Mouse (Mus musculus) c-Kit-negative CD71-positive TER-119-positive erythroid progenitor cells, embryonic 14.5 days (primary cell): ENCODE results near the gene Myo1a.
"Not testable (repeated sequence)": the region's sequence is repeated elsewhere in the genome, so short reads cannot be mapped to it uniquely, and the experiment has no call there.

Source experiments
- DNase-seq: peaks from one replicate; pipeline ENCODE4 v3.0.0-alpha.2; 2013; ENCODE audit warnings: low read depth, low spot score

Myo1a gene

DNA sequence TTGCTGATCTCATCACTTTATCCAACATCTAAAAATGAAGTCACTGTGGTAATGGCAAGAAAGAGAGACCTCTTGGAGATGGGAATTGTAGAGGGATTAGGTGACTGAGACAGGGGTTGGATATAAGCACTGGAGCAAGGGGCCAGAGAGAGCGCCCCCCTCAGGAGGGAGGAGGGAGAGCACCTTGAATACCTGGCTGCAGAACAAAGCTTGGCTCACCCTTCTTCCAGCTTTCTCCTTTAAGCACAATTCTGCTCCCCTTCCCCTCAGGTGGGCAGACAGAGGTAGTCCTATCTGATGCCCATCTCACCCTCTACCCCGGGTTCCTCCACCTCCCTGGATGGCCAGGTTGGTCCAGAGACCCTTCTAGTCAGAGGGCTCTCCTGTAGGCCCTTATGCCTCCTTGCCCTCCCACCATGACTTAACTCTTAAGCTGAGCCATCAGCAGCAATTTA lies at the start of gene Myo1a:
Gene Myo1a, plus strand, starts transcription at position 405 of the 455 bp plus-strand sequence.
- DNase-seq = no peak

DNA sequence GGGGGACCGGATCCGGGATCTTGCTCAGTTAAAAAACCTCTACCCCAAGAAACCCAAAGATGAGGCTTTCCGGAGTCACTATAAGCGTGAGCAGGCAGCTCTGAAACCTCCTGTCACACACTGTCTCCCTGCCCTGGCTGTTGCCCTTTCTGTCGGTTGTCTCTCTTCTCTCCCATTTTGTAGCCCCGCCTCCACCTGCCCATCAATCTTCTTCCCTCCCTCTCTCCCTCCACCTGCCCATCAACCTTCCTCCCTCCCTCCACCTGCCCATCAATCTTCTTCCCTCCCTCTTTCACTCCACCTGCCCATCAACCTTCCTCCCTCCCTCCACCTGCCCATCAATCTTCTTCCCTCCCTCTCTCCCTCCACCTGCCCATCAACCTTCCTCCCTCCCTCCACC lies 47.4 kb upstream of the Myo1a start:
- DNase-seq = not testable (repeated sequence)

DNA sequence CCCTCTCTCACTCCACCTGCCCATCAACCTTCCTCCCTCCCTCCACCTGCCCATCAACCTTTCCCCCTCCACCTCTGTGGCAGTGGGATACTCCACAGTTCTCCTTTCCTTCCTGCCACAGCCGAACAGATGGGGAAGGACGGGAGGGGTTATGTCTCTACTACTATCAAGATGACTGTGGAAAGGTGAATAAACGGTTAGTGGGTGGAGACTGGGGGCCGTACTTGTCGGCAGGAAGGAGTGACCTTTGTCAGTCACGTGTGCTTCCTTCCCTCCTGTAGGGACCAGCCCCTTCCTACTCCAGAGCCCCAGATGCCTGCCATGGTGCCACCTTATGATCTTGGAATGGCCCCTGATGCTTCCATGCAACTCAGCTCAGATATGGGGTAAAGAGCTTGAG lies 46.9 kb upstream of the Myo1a start:
- no peak for DNase-seq

DNA sequence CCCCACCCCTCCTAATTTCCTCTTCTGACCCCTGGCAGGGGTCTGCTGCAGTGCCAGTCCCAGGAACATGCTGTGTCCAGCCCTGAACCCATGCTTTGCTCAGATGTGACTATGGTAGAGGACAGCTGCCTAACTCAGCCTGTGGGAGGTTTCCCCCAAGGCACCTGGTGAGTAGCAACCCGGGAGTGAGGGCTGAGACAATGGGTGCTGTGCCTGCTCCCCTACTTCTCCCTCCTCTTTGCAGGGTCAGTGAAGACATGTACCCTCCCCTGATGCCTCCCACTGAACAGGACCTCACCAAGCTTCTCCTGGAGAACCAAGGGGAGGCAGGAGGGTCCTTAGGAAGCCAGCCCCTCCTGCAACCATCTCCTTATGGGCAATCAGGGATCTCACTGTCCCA lies 45.4 kb upstream of the Myo1a start:
- DNase-seq = no peak

DNA sequence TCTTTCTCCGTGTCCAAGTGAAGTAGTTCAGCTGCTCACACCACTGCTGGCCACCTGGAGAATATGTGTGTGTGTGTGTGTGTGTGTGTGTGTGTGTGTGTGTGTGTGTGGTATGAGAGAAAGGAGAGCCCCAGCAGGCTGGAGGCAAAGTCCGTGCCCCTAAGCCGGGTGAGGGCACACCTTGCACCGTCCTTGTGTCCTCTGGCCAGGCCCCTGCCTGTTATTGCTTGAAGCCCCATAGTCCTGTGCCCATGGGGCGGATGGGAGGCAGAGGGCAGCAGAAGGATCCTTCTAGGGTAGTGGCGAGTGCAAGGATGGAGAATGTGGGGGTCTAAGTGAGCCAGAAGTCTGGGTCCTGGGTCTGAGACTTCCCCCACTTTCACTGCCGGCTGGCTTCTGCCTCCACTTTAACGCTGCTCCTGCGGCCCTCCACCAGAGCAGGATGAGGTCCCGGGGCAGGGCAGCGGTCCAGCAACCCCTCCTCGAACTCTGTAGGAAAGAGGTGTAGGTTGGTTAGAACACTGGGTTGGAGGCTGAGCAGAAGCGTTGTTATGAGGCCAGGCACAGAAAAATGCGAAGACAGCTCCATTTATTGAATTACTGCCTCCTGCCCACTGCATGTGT lies 43.6 kb upstream of the Myo1a start:
- DNase-seq = no peak

DNA sequence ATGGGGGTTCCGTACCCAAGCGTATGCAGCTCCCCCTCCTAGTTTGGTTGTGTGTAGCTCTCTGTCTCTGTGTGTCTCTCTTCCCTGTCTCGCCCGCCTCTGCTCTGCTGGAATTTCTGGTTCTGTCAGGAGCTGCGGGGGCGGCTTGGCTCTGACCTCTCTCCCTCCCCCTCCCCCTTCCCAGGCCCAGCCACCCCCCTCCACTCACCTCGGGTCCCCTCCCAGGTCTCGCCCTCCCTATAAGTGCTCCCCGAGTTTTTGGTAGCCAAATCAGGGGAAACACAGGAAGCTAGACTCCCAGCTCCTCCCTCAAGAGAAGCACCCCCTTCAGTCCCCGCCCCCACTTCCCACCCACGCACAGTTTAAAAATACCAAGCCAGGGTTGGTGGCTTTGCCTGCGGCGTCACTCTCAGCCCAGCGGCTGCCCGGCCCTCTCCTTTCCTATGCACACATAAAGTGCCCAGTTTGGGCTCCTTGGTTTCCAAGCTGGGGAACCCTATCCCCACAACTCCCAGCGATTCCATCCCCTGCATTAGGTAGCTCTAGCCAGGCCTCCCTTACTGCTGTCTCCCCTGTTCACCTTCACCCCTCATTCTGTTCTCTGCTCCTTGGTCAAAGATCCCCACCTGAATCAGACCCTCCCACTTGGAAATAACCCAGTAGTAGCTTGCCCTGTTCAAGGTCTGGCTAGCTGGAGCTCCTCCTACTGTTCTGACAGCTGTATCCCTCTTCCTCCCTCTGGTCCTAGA lies 42.9 kb upstream of the Myo1a start:
- DNase-seq = no peak

DNA sequence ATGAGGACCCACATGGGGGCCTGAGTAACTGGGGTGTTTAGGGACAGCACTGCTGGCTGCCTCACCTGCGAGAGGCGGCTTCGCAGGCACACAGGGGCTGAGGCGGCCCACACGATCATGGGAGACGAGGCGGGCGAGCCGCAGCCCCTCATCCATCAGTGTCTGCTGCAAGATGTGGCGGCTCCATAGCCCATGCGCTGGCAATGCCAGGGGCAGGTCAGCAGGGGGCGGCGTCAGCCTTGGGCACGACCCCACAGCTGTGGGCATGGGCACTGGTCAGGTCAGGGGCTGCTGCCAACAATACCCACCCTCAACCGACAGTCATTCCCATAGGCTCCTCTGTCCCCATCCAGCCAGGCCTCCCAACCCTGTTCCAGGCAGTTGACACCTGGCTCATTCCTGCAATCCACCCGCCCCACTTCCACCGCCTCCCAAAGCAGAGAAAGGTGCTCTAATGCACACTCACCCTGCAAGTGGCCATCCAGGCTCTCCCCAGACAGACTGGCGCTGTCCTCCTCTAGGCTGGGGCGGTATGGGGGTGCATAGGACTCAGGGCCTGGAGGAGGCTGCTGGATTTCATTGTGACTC lies 42.2 kb upstream of the Myo1a start:
- no peak for DNase-seq

DNA sequence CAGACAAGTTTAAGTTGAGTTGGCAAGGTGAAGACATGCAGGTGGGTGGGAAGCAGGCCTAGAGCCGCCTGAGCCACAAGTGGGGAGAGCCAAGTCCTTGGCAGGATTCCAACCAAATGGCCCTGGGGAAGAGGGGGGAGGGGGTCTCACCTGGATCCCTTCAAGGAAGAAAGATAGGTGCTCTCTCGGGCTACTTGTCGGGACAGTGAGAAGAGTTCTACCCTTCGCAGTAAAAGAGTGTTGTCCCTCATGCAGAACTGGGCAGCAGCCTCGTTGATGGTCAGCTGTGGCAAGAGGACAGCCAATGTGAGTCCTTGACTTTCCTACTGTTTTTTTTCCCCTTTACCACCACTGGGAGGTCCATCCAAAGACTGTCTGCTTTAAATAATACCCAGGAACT lies 41.4 kb upstream of the Myo1a start:
- no peak for DNase-seq

DNA sequence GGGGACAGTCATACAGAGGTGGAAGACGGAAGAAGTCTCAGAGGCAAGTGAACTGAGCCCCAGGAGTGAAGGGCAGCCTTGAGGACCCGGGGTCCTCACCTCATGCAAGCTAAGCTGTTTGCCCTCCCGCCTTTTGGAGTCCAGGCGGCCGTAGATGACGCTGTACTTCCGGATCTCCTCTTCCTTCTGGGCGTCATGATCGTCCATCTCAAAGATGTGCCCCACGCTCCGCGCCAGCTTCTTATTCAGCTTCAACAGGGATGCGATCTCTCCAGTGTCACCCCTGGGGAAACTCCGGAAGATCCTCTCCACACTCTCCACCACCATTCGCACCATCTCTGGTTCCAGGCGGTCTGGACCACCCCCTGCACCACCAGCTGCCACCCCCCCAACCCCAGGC lies 40.8 kb upstream of the Myo1a start:
- DNase-seq = no peak

DNA sequence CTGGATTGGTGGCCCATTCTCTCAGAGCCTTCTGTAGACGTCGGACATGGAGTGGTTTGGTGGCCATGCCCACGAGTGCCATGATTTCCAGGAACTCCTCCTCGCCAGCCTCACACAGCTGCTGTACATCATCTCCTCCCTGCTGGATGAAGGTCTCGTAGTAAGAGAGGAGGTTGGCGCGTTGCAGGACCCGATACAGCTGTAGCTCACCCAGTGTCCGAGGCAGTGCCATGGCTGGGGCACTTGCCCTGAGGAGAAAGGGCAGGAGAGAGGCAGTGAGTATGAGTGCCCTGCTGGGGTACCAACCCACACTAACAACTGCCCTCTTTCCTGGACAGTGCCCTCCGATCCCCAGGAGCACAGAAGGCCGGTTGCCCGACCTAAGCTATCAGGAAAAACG lies 40.1 kb upstream of the Myo1a start:
- DNase-seq = no peak

DNA sequence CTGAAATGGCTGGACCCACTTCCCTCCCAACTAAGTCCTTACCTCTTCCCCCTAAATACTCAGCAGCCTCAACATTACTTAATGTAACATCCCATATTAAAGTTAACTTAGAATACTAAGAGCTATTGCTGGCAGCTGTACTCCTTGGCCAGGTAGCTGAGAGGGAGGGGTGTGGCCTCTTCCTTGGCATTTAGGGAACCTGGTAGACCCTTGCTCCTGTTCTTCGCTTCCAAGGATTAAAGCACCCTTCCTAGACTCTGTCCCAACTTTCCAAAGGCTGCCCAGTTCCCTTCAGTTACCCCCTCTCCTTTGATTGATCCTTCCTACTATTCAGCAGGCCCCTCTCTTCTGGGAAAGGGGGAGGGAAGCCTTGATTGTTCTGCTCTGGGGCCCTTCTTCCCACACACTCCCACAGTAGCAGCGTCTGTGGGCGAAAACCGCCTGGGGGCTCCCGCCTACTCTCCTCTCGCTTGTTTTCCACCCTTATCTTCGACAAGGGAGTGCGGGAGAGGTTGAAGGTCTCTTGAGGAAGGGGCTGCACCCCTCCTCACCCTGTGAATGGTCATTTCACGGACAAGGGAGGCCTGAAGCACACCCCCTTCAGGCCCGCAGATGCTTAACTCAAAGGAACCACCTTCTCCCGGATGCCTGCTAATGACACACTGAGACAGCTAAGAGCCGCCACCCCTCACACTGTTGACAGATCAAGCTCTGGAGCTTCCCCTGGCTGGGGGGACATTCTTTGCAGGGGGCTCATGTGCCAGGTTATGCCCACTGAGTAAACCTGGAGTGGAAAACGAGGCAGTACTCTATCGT lies 39.4 kb upstream of the Myo1a start:
- DNase-seq = no peak

DNA sequence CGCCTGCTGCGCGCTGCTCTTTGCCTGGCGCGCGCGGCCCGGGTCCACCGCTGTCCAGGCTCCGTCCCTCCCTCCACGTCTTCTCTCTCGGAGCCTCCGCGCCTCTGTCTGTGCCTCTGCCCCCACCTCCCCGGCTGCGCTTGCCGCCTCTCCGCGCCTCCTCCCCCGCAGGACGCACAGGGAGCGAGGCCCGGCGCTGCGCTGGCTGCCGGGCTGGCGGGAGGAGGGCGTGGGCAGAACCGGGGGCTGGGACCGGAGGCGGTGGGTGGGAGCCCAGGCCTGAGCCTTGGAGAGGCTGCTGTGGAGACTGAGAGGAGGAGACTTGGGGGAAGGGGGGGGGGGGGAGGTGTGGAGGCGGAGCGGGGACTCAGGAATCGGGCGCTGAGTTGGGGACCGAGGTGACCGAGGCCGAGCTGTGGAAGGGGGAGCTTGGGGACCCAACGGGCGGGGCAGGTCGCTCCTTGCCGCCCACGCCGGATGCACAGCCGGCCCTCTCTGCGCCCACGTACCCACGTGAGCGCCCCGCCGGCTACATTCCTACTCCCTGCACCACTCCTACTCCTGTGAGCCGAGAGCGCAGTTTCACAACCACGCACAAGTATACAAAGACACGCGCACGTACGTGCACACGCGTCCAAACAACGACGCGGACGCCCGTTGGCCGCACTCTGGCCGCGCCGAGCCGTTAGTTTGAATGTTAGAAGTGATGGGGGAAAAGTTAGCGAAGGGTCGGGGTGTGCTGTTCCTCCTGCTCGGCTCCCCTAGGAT lies 38.3 kb upstream of the Myo1a start, which contains the start of gene Nemp1:
Gene Nemp1, plus strand, starts transcription at position 401 of the 768 bp plus-strand sequence.
- no peak for DNase-seq

DNA sequence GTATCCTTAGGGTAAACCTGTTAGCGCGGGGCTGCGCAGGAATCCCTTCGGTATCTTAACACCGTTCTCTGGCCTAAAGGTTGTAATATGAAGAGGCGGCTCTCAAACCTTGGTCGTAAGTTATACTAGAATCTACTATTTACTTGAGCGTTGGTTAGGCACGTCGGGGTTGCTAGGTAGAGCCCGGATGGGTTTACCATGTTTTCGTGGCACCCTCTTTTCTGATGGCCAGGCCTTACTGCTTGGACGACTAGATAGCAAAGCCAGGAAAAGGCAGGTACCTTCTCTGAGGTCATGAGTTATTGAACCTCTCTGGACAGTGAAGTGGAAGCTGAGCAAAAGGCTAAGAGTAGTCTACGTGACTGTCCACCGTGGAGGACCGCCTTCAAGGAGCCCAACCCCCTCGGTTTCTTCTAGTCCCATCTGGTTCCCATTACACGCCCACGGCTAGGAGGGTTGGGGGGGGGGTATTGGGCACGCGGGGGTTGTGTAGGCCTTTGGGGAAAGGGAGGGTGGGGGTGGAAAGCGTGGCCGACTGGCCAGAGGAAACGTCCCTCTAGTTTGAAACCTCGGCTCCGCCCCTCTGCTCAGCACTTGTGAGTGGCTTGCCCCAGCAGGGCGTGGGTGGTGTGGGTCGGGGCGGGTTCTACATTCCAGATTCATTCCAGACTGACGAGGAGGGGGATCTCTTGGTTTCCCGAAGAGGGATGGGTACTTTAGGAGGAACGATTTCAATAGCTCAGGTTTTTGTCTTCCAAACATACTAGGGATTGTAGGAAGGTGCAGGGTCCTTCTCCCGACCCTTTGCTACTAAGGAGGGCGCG lies 37.5 kb upstream of the Myo1a start:
- no peak for DNase-seq

DNA sequence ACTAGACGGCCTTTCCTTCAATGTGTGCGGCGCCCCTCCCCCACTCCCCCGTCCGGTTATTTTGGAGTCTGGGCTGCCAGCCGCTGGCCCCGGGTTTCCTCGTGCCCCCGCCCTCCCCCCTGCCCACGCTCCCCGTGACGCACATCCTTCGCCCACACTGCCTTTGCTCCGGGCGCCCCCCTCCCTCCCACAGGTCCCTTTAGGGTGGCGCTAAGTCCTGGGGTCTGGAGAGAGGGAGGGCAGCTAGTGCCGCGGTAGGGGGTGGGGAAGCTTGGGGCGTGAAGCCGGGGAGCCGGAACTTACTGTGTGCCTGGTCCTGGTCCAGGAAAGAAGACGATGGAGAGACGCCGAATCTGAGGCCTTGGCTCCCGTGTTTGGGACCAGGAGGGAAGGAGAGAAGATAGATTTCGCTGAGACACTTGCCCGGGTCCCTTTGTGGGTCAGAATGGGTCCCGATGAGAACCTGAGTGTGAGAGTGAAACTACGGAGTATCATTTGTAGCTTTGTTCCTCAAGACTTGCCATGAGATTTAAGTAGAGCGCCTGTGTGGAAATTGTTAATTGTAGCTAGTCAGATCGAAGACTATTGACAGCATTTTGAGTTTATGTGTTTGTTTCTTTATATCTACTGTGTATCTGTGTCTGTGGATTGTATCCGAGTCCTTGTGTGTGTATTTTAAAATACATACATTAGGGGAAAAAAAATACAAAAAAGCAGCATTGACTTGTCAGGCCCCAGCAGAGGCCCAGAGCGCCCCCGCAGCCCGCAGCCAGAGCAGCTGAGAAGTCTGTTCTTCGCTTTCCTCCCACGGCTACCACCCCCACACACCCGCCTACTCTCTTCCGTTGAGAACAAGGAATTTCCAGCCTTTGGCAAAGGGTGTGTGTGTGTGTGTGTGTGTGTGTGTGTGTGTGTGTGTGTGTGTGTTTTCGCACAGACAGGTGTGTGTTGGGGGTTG lies 36.6 kb upstream of the Myo1a start, which contains the start of gene Nab2:
Gene Nab2, minus strand, starts transcription at position 476 of the 958 bp plus-strand sequence.
- no peak for DNase-seq

DNA sequence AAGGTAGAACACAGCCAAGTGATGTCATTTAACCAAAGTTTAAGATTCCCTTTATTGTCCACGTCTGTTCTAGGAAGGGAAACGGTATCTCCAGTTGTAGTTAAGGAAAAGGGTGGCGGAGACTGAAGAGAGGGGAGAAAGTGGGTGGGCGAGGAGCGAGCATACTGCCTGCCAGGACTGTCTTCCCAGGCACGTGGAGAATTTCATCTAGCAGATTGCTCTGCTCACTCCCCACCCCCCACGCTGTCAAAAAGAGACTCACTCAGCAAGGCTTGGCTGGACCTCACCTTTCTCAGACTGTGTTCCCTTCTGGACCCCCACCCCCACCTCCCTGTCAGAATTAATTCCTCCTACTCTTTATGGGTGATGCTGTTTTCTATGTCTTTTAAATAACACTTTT lies 35.8 kb upstream of the Myo1a start:
- DNase-seq = no peak

DNA sequence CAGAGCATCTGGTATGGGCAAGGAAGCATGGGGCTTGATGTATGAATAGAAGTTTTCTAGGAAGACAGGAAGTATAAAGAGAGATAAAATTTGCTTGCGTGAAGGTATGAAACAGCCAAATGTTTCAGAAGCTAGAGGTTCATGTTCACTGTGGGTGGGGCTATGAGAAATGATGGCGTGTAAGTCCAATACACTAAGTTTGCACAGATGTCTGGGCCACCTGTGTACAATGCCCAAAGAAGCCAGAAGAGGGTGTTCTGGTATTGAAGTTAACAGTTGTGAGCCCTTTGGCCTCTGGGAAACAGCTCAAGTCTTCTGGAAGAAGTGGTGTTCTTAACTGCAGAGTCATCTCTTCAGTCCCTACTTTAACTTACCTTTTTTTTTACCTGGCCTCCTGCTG lies 34.8 kb upstream of the Myo1a start:
- no peak for DNase-seq

DNA sequence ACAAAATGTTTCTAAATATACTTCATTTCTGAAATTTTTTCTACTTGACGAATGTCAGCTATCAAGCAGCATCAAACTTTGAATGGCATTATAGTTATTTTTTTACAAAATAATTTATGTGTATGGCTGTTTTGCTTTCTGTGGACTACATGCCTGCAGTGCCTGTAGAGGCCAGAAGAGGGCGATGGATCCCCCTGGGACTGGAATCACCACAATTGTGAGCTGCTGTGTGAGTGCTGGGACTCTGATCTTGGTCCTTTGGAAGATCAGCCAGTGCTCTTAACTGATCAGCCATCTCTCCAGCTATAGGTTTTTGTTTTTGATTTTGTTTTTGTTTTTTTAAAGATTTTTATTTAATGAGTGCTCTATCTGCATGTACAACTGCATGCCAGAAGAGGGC lies 33.7 kb upstream of the Myo1a start:
- DNase-seq = peak; percentile 25

DNA sequence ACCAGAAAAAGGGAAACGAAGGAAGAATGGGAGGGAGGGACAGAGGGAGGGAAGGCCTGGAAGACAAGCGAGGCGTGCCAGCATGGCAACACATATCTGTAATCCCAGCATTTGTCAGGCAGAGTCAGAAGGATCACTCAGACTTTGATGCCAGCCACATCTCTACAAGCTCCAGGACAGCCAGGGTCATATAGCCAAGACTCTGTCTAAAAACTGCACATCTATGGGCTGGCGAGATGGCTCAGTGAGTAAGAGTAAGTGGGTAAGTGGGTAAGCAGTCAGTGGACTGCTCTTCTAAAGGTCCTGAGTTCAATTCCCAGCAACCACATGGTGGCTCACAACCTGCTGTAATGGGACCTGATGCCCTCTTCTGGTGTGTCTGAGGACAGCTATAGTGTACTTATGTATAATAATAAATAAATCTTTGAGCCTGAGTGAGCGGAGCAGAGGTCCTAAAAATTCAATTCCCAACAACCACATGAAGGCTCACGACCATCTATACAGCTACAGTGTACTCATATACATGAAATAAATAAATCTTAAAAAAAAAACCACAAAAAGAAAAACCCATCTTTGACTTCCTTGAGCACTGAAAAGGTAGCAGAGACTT lies 30.8 kb upstream of the Myo1a start:
- DNase-seq = no peak
